Mouse (Mus musculus) natural killer cell, adult 2 months (primary cell): Measurements from ENCODE around the gene Sema5a.

ENCODE experiments used
- DNase-seq, 2 experiments: peaks; one replicate each; pipeline ENCODE4 v3.0.0; 2022; ENCODE audit warnings: low spot score in 2 of 2

The Sema5a gene

GRCm38 (mm10) chr15:32306557-32307243, 62.1 kb downstream of the Sema5a start:
- DNase-seq, result no peak

GRCm38 (mm10) chr15:32310834-32311233, 66.2 kb downstream of the Sema5a start:
- DNase-seq, result no peak

- no peak for DNase-seq
These were observed 66.7 kb downstream of the Sema5a start for GRCm38 (mm10) chr15:32311287-32311686.

- no peak for DNase-seq
These were observed 72.5 kb downstream of the Sema5a start for GRCm38 (mm10) chr15:32317074-32317473.

GRCm38 (mm10) chr15:32320739-32321138, 76.1 kb downstream of the Sema5a start:
- no peak for DNase-seq

GRCm38 (mm10) chr15:32322455-32323220, 78.0 kb downstream of the Sema5a start:
- no peak for DNase-seq

GRCm38 (mm10) chr15:32323224-32323623, 78.6 kb downstream of the Sema5a start:
- no peak for DNase-seq

- no peak for DNase-seq
These were observed 79.5 kb downstream of the Sema5a start for GRCm38 (mm10) chr15:32324105-32324504.

GRCm38 (mm10) chr15:32328370-32329004, 83.9 kb downstream of the Sema5a start:
- no peak for DNase-seq

GRCm38 (mm10) chr15:32329670-32330330, 85.2 kb downstream of the Sema5a start:
- DNase-seq, result no peak

- DNase-seq, result no peak
These were observed 85.8 kb downstream of the Sema5a start for GRCm38 (mm10) chr15:32330427-32330826.

GRCm38 (mm10) chr15:32331037-32331436, 86.4 kb downstream of the Sema5a start:
- DNase-seq, result no peak

GRCm38 (mm10) chr15:32333456-32333855, 88.8 kb downstream of the Sema5a start:
- no peak for DNase-seq

- no peak for DNase-seq
These were observed 93.2 kb downstream of the Sema5a start for GRCm38 (mm10) chr15:32337810-32338209.

GRCm38 (mm10) chr15:32338721-32339290, 94.2 kb downstream of the Sema5a start:
- no peak for DNase-seq

GRCm38 (mm10) chr15:32339426-32339825, 94.8 kb downstream of the Sema5a start:
- no peak for DNase-seq

- DNase-seq, result no peak
These were observed 96.8 kb downstream of the Sema5a start for GRCm38 (mm10) chr15:32341423-32341822.

- DNase-seq, result no peak
These were observed 98.9 kb downstream of the Sema5a start for GRCm38 (mm10) chr15:32343544-32343943.

- DNase-seq, result no peak
These were observed 102.7 kb downstream of the Sema5a start for GRCm38 (mm10) chr15:32347315-32347714.

- no peak for DNase-seq
These were observed 104.7 kb downstream of the Sema5a start for GRCm38 (mm10) chr15:32349276-32349675.

GRCm38 (mm10) chr15:32352995-32353394, 108.4 kb downstream of the Sema5a start:
- no peak for DNase-seq

GRCm38 (mm10) chr15:32353513-32353912, 108.9 kb downstream of the Sema5a start:
- no peak for DNase-seq
